Mouse (Mus musculus): Measurements from ENCODE around the gene Sncg.
"Not testable (repeated sequence)": the region's sequence is repeated elsewhere in the genome, so short reads cannot be mapped to it uniquely, and the experiment has no call there.

The Sncg gene

DNA sequence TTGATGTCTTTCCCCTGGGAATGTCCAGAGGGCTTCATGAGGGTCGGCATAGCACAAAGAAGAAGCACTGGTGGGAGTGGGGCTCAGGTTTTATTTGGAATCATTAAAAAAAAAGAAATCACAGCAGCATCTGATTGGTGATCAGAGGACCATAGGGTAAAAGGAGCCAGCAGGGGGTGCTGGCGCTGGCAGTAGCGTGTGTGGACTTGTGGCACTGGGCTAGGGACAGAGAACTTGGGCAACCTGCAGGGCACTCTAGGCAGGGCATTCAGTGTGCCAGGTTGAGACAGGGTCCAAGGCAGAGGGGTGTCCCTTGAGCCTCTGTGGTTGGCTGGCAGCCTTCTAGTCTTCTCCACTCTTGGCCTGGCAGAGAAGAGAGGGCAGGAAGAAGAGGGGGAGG lies 4.4 kb downstream of the Sncg start:
- no peak for DNase-seq

GRCm38 (mm10) chr14:34365147-34365507 lies 9.5 kb downstream of the Sncg start:
- no peak for DNase-seq

DNA sequence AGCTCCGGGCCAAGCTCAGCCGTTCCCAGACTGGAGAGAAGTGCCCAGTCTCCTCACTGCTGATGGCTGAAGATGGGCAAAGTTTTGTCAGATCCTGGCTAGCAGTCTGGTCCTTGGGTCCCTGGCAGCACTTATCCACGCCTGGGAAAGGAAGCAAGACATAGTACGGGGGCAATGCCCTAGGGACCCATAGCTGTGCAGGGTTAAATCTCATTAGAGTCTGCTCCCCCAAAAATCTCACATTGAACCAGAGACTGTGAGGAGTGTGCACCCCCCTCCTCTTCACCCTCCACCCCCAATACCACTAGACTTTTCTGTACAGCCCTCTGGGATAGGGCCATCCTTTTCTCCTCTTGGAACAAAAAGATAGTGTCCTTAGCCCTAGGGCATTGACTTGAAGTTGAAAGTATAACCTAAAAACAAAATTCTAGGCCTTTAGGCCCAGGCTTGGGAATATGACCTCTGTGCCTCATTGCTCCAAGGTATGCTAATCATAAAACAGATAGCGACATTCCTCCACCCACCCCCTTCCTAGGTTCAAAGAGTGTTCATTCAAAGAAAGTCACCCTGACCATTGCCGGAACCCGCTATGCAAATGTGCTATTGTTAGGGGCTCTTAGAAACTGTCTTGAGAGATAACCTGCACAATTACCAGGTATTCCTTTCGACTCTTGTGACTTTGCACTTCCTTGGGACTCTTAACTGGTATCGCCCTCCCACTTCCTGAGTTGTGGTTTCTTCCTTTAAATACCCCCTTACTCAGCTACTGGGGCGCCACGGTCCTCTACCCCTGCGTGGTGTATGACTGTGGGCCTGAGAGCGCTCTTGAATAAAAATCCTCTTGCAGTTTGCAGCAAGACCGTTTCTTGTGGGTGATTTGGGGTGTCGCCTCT lies 10.1 kb downstream of the Sncg start:
- not testable (repeated sequence) for DNase-seq

DNA sequence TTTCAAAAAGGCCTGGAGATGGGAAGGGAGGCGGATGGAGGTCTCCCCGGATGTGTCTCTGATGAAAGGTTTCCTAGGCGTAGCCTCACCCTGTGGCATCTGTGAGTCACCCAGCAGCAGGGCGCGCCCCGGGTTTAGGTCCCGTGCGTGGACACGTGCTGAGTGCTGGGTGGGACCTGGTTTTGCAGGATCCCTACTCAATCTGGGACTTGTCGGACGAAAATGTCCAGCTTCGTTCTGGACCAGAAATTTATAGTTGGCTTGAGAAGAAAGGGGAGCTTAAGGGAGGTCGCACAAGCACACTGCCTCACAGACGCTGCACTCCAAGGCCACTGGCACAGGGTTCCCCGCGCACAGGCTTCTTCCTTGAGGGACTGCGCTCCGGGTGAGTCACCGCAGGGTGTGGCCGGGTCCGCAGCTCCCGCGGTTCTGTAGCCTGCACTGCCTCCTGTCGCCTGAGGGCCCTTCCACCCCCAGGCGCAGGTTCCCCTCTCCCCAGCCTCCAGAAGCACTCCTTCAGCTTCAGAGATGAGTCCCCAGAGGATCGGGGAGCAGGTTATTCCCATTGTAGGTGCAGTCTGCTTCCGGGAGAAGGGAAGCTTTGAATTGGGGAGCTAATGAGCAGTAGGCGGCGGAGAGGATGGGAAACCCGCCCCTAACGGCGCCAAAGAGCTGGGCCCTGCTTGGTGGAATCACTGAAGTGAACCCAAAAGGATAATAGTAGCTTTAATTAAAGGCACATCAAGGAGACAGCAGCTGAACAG lies 10.9 kb downstream of the Sncg start:
- DNase-seq: peak; percentile 54

DNA sequence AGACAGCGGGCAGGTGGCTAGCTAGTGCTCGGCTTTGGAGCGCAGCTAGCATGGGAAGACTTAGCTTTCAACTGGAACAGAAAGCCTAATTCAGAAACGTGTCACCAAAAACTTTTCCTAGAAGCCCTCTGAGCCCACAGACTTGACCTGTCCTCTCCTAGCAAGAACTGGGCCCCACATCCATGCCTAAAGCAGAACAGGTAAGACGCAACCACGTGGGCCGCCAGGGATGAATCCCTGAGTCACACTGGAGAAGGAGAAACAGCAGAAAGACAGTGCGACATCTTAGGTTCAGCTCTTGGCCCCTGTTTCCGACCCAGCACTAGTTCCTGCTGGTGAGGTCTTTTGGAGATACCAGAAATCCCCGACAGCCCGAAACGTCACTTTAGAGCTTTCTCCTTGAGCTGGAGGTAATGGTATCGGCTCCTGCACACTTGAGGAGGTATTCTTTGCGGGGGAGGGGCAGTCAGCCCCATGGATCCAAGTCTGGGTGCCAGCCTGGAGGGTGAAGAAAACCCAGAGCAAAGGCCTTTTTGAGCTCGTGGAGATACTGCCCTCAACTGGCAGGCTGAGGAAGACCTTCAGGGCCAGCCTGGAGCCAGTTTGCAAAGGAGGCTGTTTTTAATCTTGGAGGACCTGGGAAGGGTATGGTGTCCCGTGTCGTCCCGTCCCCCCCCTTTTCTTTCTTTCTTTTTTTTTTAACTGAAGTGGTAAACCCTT lies 11.7 kb downstream of the Sncg start:
- peak; percentile 78 for DNase-seq

- no peak for DNase-seq
Measured at GRCm38 (mm10) chr14:34362135-34362534, 12.5 kb downstream of the Sncg start.

GRCm38 (mm10) chr14:34360251-34360650 lies 14.3 kb downstream of the Sncg start:
- DNase-seq: no peak

GRCm38 (mm10) chr14:34359676-34360244 lies 14.8 kb downstream of the Sncg start:
- no peak for DNase-seq

GRCm38 (mm10) chr14:34357671-34358455 lies 16.7 kb downstream of the Sncg start:
- no peak for DNase-seq

DNA sequence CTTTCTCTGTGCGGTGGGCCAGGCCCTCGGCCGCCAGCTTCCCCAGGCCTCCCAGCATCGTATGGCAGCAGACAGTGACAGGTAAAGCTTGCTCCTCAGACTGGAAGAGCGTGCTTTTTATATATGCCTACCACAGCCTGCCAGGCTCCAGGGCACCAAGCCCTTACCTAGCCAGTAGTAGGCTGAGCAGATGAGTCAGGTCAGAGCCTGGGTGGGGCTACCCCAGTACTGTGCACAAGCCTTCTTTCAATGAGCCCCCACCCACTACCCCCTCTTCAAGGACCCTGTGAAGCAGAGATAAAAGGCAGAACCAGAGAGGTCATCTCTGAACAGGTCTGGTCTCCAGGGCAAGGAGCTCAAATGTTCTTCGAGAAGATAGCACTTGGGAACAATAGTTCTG lies 19.3 kb downstream of the Sncg start, which contains the start of gene Fam25c:
Gene Fam25c, minus strand, starts transcription at position 133 of the 400 bp plus-strand sequence.
- no peak for DNase-seq

DNA sequence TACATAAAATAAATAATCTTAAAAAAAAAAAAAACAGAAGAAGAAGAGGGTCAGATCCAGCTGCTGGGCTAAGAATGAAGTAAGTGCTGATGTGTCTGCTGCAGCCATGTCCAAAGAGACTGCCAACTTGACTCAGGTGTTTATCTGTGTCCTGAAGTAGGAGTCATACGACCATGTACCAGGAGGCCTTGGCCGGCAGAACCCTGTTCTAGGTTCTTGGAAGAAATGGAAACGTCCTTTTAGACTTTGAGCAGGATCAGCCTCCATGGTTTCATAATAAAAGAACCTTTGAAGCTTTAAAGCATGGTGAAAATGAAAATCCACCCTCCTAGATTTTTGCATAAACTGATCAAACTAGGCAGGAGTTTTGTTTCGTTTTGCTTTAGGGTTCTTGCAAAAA lies 20.1 kb downstream of the Sncg start:
- no peak for DNase-seq

GRCm38 (mm10) chr14:34353326-34353725 lies 21.3 kb downstream of the Sncg start:
- DNase-seq: no peak

- no peak for DNase-seq
Measured at GRCm38 (mm10) chr14:34352523-34352922, 22.1 kb downstream of the Sncg start.

GRCm38 (mm10) chr14:34351660-34352059 lies 22.9 kb downstream of the Sncg start:
- no peak for DNase-seq

- DNase-seq: no peak
Measured at GRCm38 (mm10) chr14:34349007-34349406, 25.6 kb downstream of the Sncg start.

DNA sequence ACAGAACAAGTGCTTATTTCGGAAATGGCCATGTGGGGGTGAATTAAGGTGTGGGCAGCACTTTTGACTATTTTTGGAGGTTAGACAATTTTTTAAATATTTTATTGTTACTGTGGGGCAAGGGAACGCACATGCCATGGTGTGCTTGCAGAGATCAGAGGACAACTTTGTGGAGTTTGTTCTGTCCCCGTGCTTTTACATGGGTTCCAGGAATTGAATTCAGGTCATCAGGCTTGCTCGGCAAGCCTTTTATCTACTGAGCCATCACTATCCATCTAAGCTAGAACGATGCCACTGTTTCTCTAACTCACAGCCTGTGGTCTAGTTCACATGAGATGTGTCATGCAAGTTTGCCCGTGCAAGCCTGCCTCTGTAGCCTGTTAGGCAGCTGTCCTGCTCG lies 26.3 kb downstream of the Sncg start:
- no peak for DNase-seq

- no peak for DNase-seq
Measured at GRCm38 (mm10) chr14:34347084-34347483, 27.5 kb downstream of the Sncg start.

- DNase-seq: no peak
Measured at GRCm38 (mm10) chr14:34345771-34346566, 28.6 kb downstream of the Sncg start.

DNA sequence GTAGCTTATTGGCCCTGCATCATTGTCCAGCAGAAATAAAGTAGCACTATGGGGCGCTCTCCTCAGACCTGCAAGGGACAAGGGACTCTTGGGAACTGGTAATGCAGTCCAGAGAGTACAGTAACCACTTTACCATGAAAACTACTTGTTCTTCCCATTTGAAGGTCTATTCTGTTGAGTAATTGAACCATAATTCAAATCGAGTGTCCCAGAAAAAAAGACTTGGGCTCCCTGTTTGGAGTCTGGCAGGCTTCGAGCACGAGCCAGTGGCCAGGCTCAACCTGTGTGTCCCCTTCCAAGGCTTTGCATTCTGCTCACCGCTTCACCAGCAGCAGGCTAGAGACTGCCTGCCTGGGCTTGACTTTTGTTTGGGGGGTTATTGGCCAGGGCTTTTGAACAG lies 30.2 kb downstream of the Sncg start:
- no peak for DNase-seq

DNA sequence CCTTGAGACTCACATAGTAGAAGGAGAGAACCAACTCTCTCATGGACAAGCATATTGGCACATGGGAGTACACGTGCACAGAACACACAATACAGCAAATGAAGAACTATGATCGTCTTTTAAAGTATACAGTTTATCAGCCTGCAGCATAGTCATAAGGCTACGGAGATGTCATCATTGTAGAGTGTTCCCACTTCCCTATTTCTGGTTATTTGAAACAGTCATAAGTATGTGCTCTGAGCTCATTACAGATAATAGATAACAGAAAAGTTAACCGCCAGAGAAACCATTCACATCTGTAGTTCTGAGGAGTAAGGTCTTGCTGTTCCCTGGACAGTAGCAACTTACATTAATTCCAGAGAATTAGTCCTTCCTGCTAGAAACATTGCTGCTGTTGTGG lies 31.5 kb downstream of the Sncg start:
- DNase-seq: no peak

DNA sequence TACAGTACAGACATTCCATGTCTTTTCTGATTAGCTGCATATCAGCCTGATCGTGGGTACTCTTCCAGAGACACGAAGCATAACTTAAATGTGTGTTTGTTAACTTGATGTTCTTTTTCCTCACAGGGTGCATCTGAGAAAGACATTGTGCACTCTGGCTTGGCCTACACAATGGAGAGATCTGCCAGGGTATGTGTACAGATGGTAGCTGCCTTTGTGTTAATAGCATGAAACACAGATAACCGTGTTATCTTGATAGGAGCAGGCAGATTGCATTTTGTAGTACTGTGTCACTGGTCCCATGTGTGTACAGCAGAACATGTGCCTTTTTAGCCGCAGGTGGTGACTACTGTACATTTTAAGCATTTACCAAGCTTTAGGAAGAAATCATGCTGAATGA lies 32.6 kb downstream of the Sncg start:
- no peak for DNase-seq

Data from cerebellum, adult 11 months (tissue).